Mouse (Mus musculus) forebrain, embryonic 16.5 days (tissue): ENCODE measurements around the gene Gm20388. TPM values are rescaled to one million over a fixed set of nuclear protein-coding genes. Genes with fewer than 3 reads are reported as not detected.

Experiments used
- ATAC-seq: fragments of 200-750 bp; cut with Nextera tagmentation; 2 replicates; pipeline ENCODE4 v1.8.0; 2017; ENCODE audit warnings: mild to moderate bottlenecking, moderate library complexity
- H3K27ac ChIP-seq: fragments of 300-500 bp; sonication (generic); 2 replicates; pipeline ENCODE4 v1.5.1; 2014; ENCODE audit warnings: low read length, control low read depth
- H3K27me3 ChIP-seq: fragments of 300-500 bp; sonication (generic); replicated peaks from 2 replicates; pipeline ENCODE4 v1.6.1; 2014; ENCODE audit warnings: low read length; ENCODE audit not compliant: control insufficient read depth, insufficient read depth
- H3K36me3 ChIP-seq: fragments of 300-500 bp; sonication (generic); 2 replicates; pipeline ENCODE4 v1.6.1; 2014; ENCODE audit not compliant: control insufficient read depth, insufficient read depth
- H3K4me1 ChIP-seq: fragments of 300-500 bp; sonication (generic); replicated peaks from 2 replicates; pipeline ENCODE4 v1.6.1; 2014; ENCODE audit warnings: low read length; ENCODE audit not compliant: control insufficient read depth, insufficient read depth
- H3K4me2 ChIP-seq: fragments of 300-500 bp; sonication (generic); 2 replicates; pipeline ENCODE4 v1.6.1; 2014; ENCODE audit warnings: mild to moderate bottlenecking, low read length, control low read depth
- H3K4me3 ChIP-seq: fragments of 300-500 bp; sonication (generic); replicated peaks from 2 replicates; pipeline ENCODE4 v1.5.1; 2014; ENCODE audit warnings: mild to moderate bottlenecking, low read length, control low read depth
- H3K9ac ChIP-seq: fragments of 300-500 bp; sonication (generic); replicated peaks from 2 replicates; pipeline ENCODE4 v1.6.1; 2014; ENCODE audit warnings: low read depth, low read length, control low read depth
- H3K9me3 ChIP-seq: fragments of 300-500 bp; sonication (generic); 2 replicates; pipeline ENCODE4 v1.6.1; 2016; ENCODE audit warnings: low read length; ENCODE audit not compliant: control insufficient read depth
- WGBS: fragments of 180-500 bp; shearing (Covaris S2); extraction: QIAGEN DNeasy Blood & Tissue Kit; methylation state at CpG from one replicate; pipeline ENCODE4 v1.1.7; 2014; 5-methylcytosine and 5-hydroxymethylcytosine counted together
- polyA plus RNA-seq: library from polyadenylated mRNA; unstranded; fragments of >200 nt; fragmentation: Nextera tagmentation; extraction: Ambion mirVana; gene quantifications from 2 replicates; pipeline ENCODE4 v1.2.1, GENCODE M21; 2015

Gm20388 gene
- polyA plus RNA-seq, 1 experiment from 2014 or later = 4.7 TPM

DNA sequence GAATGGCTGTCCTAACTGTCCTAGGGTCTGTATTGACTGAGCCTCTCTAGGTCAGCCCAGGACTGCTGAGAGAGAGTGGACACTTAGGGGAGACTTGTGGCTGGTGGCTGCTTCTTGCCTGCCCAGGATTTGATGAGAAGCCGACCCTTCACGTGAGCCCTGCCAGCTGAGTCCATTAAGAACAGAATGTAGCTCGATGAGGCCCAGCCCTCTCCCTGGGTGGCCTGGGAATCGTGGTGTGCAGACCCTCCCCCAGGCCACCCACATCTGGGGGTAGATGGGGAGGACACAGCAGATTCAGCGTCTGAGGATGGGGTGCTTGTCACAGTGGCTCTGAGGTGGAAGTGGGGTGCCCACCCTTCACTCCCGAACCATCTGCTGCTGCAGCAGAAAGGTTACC, 1001.8 kb downstream of the Gm20388 start:
- H3K36me3 ChIP-seq = no peaks in the 10 kb centered on the region
- H3K27ac ChIP-seq = no peak overlapping the region
- no peak overlapping the region for H3K4me3 ChIP-seq
- H3K27me3 ChIP-seq = no peaks in the 10 kb centered on the region
- no peaks in the 10 kb centered on the region for H3K9me3 ChIP-seq
- no peak overlapping the region for H3K9ac ChIP-seq
- ATAC-seq = no peak
- WGBS = 36% methylated on average over 6 of the region's 6 CpGs
- H3K4me2 ChIP-seq = no peak overlapping the region
- no peaks in the 10 kb centered on the region for H3K4me1 ChIP-seq

DNA sequence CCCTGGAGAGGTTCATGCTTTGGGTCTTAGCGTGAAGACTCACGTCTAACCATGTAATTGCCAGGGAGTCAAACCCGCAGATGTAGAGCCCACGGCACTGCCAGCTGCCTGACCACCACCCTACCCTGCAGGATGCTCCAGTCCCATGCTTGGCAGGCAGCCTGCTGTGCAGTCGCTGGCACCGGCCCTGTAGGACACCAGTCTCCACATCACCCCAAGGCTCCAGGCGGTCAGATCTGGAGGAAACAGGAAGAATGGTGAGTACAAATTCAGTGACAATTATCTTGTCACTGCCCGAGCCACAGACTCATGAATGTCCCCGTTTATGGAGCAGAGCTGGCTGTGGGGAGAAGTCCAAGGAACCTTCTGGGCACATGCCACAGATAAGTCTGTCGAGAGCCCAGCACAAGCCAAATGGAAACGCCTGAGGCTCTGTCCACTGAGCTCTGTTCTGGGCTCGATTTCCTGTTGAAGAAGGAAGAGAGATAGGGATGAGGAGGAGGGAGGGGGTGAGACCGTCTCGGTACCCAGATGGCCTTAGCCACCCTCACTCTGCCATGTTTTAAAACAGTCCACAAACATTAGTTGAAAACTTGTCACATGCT, 1006.3 kb downstream of the Gm20388 start:
- Histone ChIP-seq H3K9ac (no peak overlapping the region), H3K27ac (no peak overlapping the region), H3K9me3 (no peaks in the 10 kb centered on the region), H3K4me3 (no peak overlapping the region), H3K4me1 (no peaks in the 10 kb centered on the region), H3K36me3 (no peaks in the 10 kb centered on the region), H3K27me3 (no peaks in the 10 kb centered on the region), H3K4me2 (no peak overlapping the region)
- 81% methylated on average over 14 of the region's 14 CpGs for WGBS
- no peak for ATAC-seq

DNA sequence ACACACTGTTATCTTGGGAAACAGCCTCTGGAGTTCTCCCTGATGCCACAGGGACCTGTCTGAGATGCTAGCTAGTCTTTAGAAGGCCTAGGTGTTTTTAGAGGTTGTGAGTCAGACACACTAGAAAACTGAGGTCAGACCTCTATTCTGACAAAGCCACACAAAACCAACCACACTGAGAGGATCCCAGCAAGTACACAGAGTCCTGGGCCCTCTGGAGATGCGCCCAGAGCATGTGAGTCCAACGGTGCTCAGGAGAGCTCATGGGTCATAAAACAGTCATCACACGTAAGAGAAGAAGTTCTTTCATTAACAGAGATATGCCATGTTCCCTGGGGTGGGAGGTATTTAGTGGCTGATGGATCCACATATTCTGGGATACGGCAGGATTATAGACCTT, 1009.9 kb downstream of the Gm20388 start:
- Histone ChIP-seq H3K36me3 (no peaks in the 10 kb centered on the region), H3K27me3 (no peaks in the 10 kb centered on the region), H3K4me1 (no peaks in the 10 kb centered on the region), H3K4me2 (no peak overlapping the region), H3K27ac (no peak overlapping the region), H3K9ac (no peak overlapping the region), H3K9me3 (no peaks in the 10 kb centered on the region), H3K4me3 (no peak overlapping the region)
- WGBS = 95% methylated on average over 4 of the region's 4 CpGs
- no peak for ATAC-seq

DNA sequence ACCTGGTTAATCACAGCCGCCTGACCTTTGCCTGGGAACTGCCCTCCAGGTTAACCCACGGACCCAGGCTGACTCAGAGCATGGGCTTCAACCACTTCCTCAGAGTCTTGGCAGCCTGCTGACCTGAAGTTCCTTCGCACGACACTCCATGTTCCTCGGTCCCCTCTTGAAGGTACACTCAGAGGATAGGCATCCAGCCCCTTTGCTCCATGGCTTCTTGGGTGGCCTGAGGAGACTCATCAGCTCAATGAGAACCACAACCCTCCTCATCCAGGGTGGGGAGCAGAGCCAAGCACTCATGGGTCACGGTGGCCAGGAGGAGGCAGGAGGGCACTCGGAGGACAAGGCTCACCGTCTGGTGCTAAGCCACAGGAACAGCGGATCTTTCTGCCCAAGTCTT, 1015.6 kb downstream of the Gm20388 start:
- WGBS = 92% methylated on average over 9 of the region's 9 CpGs
- H3K9ac ChIP-seq = no peak overlapping the region
- no peak for ATAC-seq

DNA sequence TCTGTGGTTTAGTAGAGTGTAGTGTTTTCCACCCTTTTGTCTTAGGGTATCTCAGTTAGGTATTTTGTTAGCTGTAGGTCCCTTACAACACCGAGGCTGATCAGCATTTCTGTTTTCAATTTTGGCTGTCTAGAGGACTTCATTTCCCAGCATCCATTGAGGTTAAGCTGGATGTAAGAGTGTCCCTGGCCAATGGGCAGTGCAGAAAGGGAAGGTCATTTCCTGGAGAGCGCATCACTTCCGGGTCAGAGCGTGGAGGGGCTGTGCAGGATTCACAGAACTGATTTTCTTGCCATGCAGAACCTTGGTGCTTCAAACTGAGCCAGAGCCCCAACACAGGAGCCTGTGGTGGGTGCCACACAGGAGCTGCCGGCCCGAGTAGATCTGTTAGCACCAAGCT, 1017.4 kb downstream of the Gm20388 start:
- Histone ChIP-seq H3K27me3 (0 out of 2 replicates have a peak, but pooled peaks cover 4% of the 10 kb centered on the region), H3K4me2 (no peak overlapping the region), H3K9ac (no peak overlapping the region), H3K9me3 (no peaks in the 10 kb centered on the region), H3K4me1 (no peaks in the 10 kb centered on the region), H3K27ac (no peak overlapping the region), H3K36me3 (no peaks in the 10 kb centered on the region), H3K4me3 (no peak overlapping the region)
- no peak for ATAC-seq
- 89% methylated on average over 6 of the region's 6 CpGs for WGBS

More for the DNA sequence above, 1015.6 kb downstream of the Gm20388 start:
- Histone ChIP-seq H3K27me3 (0 out of 2 replicates have a peak, but pooled peaks cover 4% of the 10 kb centered on the region), H3K27ac (no peak overlapping the region), H3K9me3 (no peaks in the 10 kb centered on the region), H3K4me3 (no peak overlapping the region), H3K36me3 (no peaks in the 10 kb centered on the region), H3K4me1 (no peaks in the 10 kb centered on the region), H3K4me2 (no peak overlapping the region)

DNA sequence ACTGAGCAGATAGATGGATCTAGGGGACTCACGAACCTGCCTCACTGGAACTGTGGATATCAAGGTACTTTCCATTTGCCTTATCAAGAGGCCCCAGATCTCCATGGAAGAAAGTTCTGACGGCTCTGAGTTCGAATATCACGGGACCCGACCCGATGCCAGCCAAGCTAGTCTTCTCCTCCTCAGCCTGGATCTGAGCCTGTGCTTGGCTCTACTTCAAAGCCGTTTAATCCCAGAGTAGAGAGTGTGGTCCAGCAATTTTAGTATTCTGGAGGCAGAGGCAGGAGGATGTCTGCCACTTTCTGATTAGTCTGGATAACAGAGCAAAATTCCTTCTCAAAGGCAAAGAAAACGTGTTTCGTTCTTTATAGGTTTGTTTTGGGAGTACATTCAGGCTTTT, 1024.0 kb downstream of the Gm20388 start:
- ATAC-seq = no peak
- Histone ChIP-seq H3K27me3 (0 out of 2 replicates have a peak, but pooled peaks cover 7% of the 10 kb centered on the region), H3K9ac (no peak overlapping the region), H3K4me1 (no peaks in the 10 kb centered on the region), H3K9me3 (no peaks in the 10 kb centered on the region), H3K27ac (no peak overlapping the region), H3K4me2 (no peak overlapping the region), H3K4me3 (no peak overlapping the region), H3K36me3 (no peaks in the 10 kb centered on the region)
- WGBS = 85% methylated on average over 9 of the region's 9 CpGs

DNA sequence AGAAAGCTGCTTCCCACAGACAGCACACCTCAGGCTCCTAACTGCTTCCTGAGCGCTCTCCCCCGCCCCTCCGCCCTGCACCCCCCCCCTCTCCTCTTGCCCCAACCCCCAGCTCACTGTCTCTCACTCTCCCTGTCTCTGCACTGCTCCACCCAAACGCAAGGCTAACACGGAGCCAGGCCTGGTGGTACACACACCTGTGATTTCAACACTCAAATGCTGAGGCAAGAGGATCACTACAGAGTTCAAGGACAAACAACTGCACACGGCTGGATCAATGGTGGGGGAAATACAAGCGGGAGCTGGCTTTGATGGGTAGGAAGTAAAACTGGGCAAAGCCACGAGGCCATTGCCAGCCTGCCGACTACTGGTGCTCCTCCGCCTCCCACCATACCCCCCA, 1026.0 kb downstream of the Gm20388 start:
- no peaks in the 10 kb centered on the region for H3K4me1 ChIP-seq
- H3K36me3 ChIP-seq = no peaks in the 10 kb centered on the region
- no peak for ATAC-seq
- H3K27me3 ChIP-seq = 0 out of 2 replicates have a peak, but pooled peaks cover 2% of the 10 kb centered on the region
- no peak overlapping the region for H3K4me3 ChIP-seq
- no peak overlapping the region for H3K9ac ChIP-seq
- no peak overlapping the region for H3K27ac ChIP-seq
- H3K4me2 ChIP-seq = no peak overlapping the region
- WGBS = 66% methylated on average over 10 of the region's 10 CpGs
- no peaks in the 10 kb centered on the region for H3K9me3 ChIP-seq

DNA sequence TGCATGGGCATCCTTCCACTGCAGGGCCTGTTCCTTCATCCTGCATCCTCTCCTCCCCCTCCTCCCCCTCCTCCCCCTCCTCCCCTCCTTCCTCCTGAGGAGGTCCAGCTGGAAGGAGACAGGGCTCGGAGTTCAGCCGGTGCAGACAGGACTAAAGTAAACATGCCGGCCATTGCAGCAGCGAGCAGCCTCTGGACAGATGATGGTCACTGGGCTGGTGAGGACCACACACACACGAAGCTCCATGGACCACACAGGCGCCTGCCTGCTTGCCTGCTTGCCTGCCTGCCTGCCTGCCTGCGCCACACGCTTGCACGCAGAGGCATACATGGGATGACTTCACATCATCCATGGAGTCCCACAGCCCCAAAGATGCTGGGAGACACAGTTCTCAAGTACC, 1026.8 kb downstream of the Gm20388 start:
- 57% methylated on average over 9 of the region's 9 CpGs for WGBS
- no peaks in the 10 kb centered on the region for H3K9me3 ChIP-seq
- no peaks in the 10 kb centered on the region for H3K36me3 ChIP-seq
- no peak for ATAC-seq
- no peaks in the 10 kb centered on the region for H3K4me1 ChIP-seq
- H3K27ac ChIP-seq = no peak overlapping the region
- 0 out of 2 replicates have a peak, but pooled peaks cover 2% of the 10 kb centered on the region for H3K27me3 ChIP-seq
- no peak overlapping the region for H3K9ac ChIP-seq
- no peak overlapping the region for H3K4me3 ChIP-seq
- no peak overlapping the region for H3K4me2 ChIP-seq

DNA sequence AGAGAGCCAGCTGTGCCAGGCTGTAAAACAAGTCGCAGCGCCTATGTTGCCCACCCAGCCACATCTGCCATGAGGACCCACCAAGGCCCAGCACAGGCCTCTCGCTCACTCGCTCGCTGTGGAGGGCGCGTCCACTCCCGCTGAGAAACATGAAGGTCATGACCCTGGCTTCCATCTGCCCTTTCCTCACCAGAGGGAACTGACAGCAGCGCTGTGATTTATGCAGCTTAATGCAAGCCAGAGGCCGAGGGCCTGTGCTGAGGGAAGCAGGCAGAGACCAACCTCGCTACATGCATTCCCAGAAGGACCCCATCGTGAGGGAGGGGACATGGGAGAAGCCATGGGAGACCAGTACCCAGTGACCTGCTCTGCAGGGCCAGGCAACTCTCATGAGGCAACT, 1029.6 kb downstream of the Gm20388 start:
- no peaks in the 10 kb centered on the region for H3K36me3 ChIP-seq
- no peaks in the 10 kb centered on the region for H3K4me1 ChIP-seq
- no peaks in the 10 kb centered on the region for H3K9me3 ChIP-seq
- ATAC-seq = no peak
- no peak overlapping the region for H3K9ac ChIP-seq
- H3K4me3 ChIP-seq = no peak overlapping the region
- WGBS = 76% methylated on average over 12 of the region's 12 CpGs
- no peak overlapping the region for H3K4me2 ChIP-seq
- no peak overlapping the region for H3K27ac ChIP-seq
- 0 out of 2 replicates have a peak, but pooled peaks cover 2% of the 10 kb centered on the region for H3K27me3 ChIP-seq

DNA sequence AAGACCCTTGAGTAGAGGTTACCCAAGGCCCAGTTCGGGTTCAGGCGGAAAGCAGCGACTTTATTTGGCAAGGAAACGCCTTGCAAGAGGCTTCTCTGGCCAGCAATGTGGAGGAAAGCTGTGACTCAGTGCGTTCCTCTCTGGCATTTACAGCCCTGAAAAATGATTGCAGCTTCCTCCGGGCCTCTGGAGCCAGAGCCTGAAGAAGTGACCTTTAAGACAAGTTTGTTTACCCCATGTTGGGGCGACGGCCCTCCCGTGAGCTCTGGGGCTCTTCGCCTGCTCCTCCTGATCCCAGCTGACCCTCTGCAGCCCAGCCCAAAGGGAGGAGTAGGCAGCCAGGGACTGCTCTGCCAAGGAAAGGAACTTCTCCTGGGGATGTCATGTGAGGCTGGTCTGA, 1036.6 kb downstream of the Gm20388 start:
- Histone ChIP-seq H3K4me1 (no peaks in the 10 kb centered on the region), H3K36me3 (no peaks in the 10 kb centered on the region), H3K4me3 (no peak overlapping the region), H3K27me3 (peaks cover 13% of the 10 kb centered on the region), H3K9ac (no peak overlapping the region), H3K4me2 (no peak overlapping the region), H3K27ac (no peak overlapping the region), H3K9me3 (no peaks in the 10 kb centered on the region)
- WGBS = 79% methylated on average over 10 of the region's 10 CpGs
- no peak for ATAC-seq
